Mouse (Mus musculus) limb, embryonic 12.5 days (tissue): Measurements from ENCODE around the gene Rab3il1. TPM values are rescaled to one million over a fixed set of nuclear protein-coding genes. Genes with fewer than 3 reads are reported as not detected.
A peak's percentile ranks its signal among the peaks of the same experiment; 100 is the strongest.

Experiments
- ATAC-seq: fragments of 200-750 bp; cut with Nextera tagmentation; 2 replicates; pipeline ENCODE4 v1.8.0; 2017; ENCODE audit warnings: low read depth, moderate TSS enrichment; ENCODE audit not compliant: insufficient number of reproducible peaks, insufficient read depth, low FRiP score, low TSS enrichment
- H3K27ac ChIP-seq: fragments of 300-500 bp; sonication (generic); 2 replicates; pipeline ENCODE4 v1.5.1; 2016; ENCODE audit warnings: mild to moderate bottlenecking, moderate library complexity
- H3K27me3 ChIP-seq: fragments of 300-500 bp; sonication (generic); 2 replicates; pipeline ENCODE4 v1.6.1; 2016; ENCODE audit warnings: mild to moderate bottlenecking, moderate library complexity
- H3K36me3 ChIP-seq: fragments of 300-500 bp; sonication (generic); 2 replicates; pipeline ENCODE4 v1.6.1; 2016; ENCODE audit warnings: mild to moderate bottlenecking, moderate library complexity
- H3K4me1 ChIP-seq: fragments of 300-500 bp; sonication (generic); replicated peaks from 2 replicates; pipeline ENCODE4 v1.6.1; 2016
- H3K4me2 ChIP-seq: fragments of 300-500 bp; sonication (generic); 2 replicates; pipeline ENCODE4 v1.6.1; 2016; ENCODE audit warnings: mild to moderate bottlenecking, moderate library complexity
- H3K4me3 ChIP-seq: fragments of 300-500 bp; sonication (generic); replicated peaks from 2 replicates; pipeline ENCODE4 v1.5.1; 2016; ENCODE audit warnings: mild to moderate bottlenecking
- H3K9ac ChIP-seq: fragments of 300-500 bp; sonication (generic); replicated peaks from 2 replicates; pipeline ENCODE4 v1.6.1; 2016; ENCODE audit warnings: mild to moderate bottlenecking, moderate library complexity
- H3K9me3 ChIP-seq: fragments of 300-500 bp; sonication (generic); 2 replicates; pipeline ENCODE4 v1.6.1; 2016; ENCODE audit warnings: mild to moderate bottlenecking, moderate library complexity
- WGBS: fragments of 180-500 bp; shearing (Covaris S2); methylation state at CpG from one replicate; pipeline ENCODE4 v1.1.7; 2016; 5-methylcytosine and 5-hydroxymethylcytosine counted together
- polyA plus RNA-seq: library from polyadenylated mRNA; unstranded; fragments of >200 nt; fragmentation: Nextera tagmentation; extraction: Ambion mirVana; gene quantifications from 2 replicates; pipeline ENCODE4 v1.2.1, GENCODE M21; 2016

Gene Rab3il1
- polyA plus RNA-seq, 1 experiment from 2014 or later, result 32.0 TPM

- 64% methylated on average over 11 of the region's 11 CpGs for WGBS
- peaks cover 7% of the 10 kb centered on the region for H3K4me1 ChIP-seq
- ATAC-seq, result no peak
- no peak overlapping the region for H3K4me3 ChIP-seq
- no peak overlapping the region for H3K4me2 ChIP-seq
- no peaks in the 10 kb centered on the region for H3K27me3 ChIP-seq
- peaks cover 24% of the 10 kb centered on the region for H3K36me3 ChIP-seq
- H3K27ac ChIP-seq, result no peak overlapping the region
- no peaks in the 10 kb centered on the region for H3K9me3 ChIP-seq
- no peak overlapping the region; the same call in 1 of the 2 replicates for H3K9ac ChIP-seq
Measured at GRCm38 (mm10) chr19:10057486-10058351, 56.2 kb downstream of the Rab3il1 start.

GRCm38 (mm10) chr19:10058352-10058825, 56.9 kb downstream of the Rab3il1 start:
- 88% methylated on average over 1 of the region's 1 CpGs for WGBS
- no peak overlapping the region for H3K27ac ChIP-seq
- peaks cover 30% of the 10 kb centered on the region for H3K36me3 ChIP-seq
- no peak overlapping the region for H3K4me2 ChIP-seq
- no peak overlapping the region for H3K4me3 ChIP-seq
- no peak for ATAC-seq
- peaks cover 7% of the 10 kb centered on the region for H3K4me1 ChIP-seq
- H3K9ac ChIP-seq, result no peak overlapping the region
- H3K27me3 ChIP-seq, result no peaks in the 10 kb centered on the region
- no peaks in the 10 kb centered on the region for H3K9me3 ChIP-seq

- H3K9ac ChIP-seq, result no peak overlapping the region
- no peak overlapping the region for H3K4me3 ChIP-seq
- H3K27ac ChIP-seq, result no peak overlapping the region
- no peaks in the 10 kb centered on the region for H3K9me3 ChIP-seq
- H3K27me3 ChIP-seq, result no peaks in the 10 kb centered on the region
- peaks cover 36% of the 10 kb centered on the region for H3K36me3 ChIP-seq
- peaks cover 7% of the 10 kb centered on the region for H3K4me1 ChIP-seq
- 65% methylated on average over 9 of the region's 9 CpGs for WGBS
- ATAC-seq, result no peak
- H3K4me2 ChIP-seq, result no peak overlapping the region
Measured at GRCm38 (mm10) chr19:10058876-10059427, 57.5 kb downstream of the Rab3il1 start.

GRCm38 (mm10) chr19:10059911-10060567, 58.6 kb downstream of the Rab3il1 start:
- Histone ChIP-seq H3K4me3 (no peak overlapping the region), H3K36me3 (peaks cover 47% of the 10 kb centered on the region)
- ATAC-seq, result peak; percentile 28; the same call in 1 of the 2 replicates

GRCm38 (mm10) chr19:10060783-10061590, 59.5 kb downstream of the Rab3il1 start:
- Histone ChIP-seq H3K4me3 (no peak overlapping the region), H3K9ac (no peak overlapping the region), H3K27me3 (no peaks in the 10 kb centered on the region), H3K27ac (peak overlapping the region; percentile 64), H3K36me3 (peaks cover 56% of the 10 kb centered on the region), H3K9me3 (no peaks in the 10 kb centered on the region), H3K4me1 (peaks cover 7% of the 10 kb centered on the region), H3K4me2 (no peak overlapping the region)
- ATAC-seq, result no peak
- WGBS, result 63% methylated on average over 8 of the region's 8 CpGs

More at GRCm38 (mm10) chr19:10059911-10060567, 58.6 kb downstream of the Rab3il1 start:
- Histone ChIP-seq H3K4me1 (peaks cover 7% of the 10 kb centered on the region), H3K4me2 (no peak overlapping the region), H3K27ac (peak overlapping the region; percentile 64), H3K9me3 (no peaks in the 10 kb centered on the region), H3K9ac (no peak overlapping the region), H3K27me3 (no peaks in the 10 kb centered on the region)
- 57% methylated on average over 10 of the region's 10 CpGs for WGBS

- no peak overlapping the region for H3K4me2 ChIP-seq
- H3K36me3 ChIP-seq, result peaks cover 59% of the 10 kb centered on the region
- WGBS, result 90% methylated on average over 2 of the region's 2 CpGs
- H3K9me3 ChIP-seq, result no peaks in the 10 kb centered on the region
- ATAC-seq, result no peak
- H3K27ac ChIP-seq, result no peak overlapping the region
- no peaks in the 10 kb centered on the region for H3K27me3 ChIP-seq
- peaks cover 7% of the 10 kb centered on the region for H3K4me1 ChIP-seq
- no peak overlapping the region for H3K4me3 ChIP-seq
- H3K9ac ChIP-seq, result no peak overlapping the region
Measured at GRCm38 (mm10) chr19:10061624-10062023, 60.2 kb downstream of the Rab3il1 start.

- WGBS, result 90% methylated on average over 8 of the region's 8 CpGs
- ATAC-seq, result no peak
- no peaks in the 10 kb centered on the region for H3K27me3 ChIP-seq
- H3K4me3 ChIP-seq, result no peak overlapping the region
- H3K4me1 ChIP-seq, result peaks cover 7% of the 10 kb centered on the region
- H3K4me2 ChIP-seq, result no peak overlapping the region
- H3K9ac ChIP-seq, result no peak overlapping the region
- H3K27ac ChIP-seq, result no peak overlapping the region
- peaks cover 66% of the 10 kb centered on the region for H3K36me3 ChIP-seq
- H3K9me3 ChIP-seq, result no peaks in the 10 kb centered on the region
Measured at GRCm38 (mm10) chr19:10062292-10062691, 60.8 kb downstream of the Rab3il1 start.

- H3K4me2 ChIP-seq, result no peak overlapping the region
- H3K36me3 ChIP-seq, result peaks cover 72% of the 10 kb centered on the region
- H3K4me3 ChIP-seq, result no peak overlapping the region
- H3K9me3 ChIP-seq, result no peaks in the 10 kb centered on the region
- H3K4me1 ChIP-seq, result peaks cover 1% of the 10 kb centered on the region; the same call in 1 of the 2 replicates
- H3K27me3 ChIP-seq, result no peaks in the 10 kb centered on the region
- H3K9ac ChIP-seq, result no peak overlapping the region
- ATAC-seq, result no peak
- H3K27ac ChIP-seq, result no peak overlapping the region
- WGBS, result 90% methylated on average over 5 of the region's 5 CpGs
Measured at GRCm38 (mm10) chr19:10062862-10063261, 61.4 kb downstream of the Rab3il1 start.

GRCm38 (mm10) chr19:10064173-10065012, 62.9 kb downstream of the Rab3il1 start:
- H3K27me3 ChIP-seq, result no peaks in the 10 kb centered on the region
- H3K9me3 ChIP-seq, result no peaks in the 10 kb centered on the region
- no peak overlapping the region for H3K4me3 ChIP-seq
- no peak overlapping the region for H3K9ac ChIP-seq
- H3K4me1 ChIP-seq, result no peaks in the 10 kb centered on the region; the same call in 1 of the 2 replicates
- ATAC-seq, result no peak
- H3K27ac ChIP-seq, result no peak overlapping the region
- H3K4me2 ChIP-seq, result no peak overlapping the region
- peaks cover 87% of the 10 kb centered on the region for H3K36me3 ChIP-seq
- WGBS, result 87% methylated on average over 10 of the region's 10 CpGs
